Mouse (Mus musculus) monocyte, adult 2 months (primary cell): Measurements from ENCODE around the gene Vmn1r199.
"Not testable (repeated sequence)": the region's sequence is repeated elsewhere in the genome, so short reads cannot be mapped to it uniquely, and the experiment has no call there.

Experiments
- DNase-seq, 2 experiments: peaks; one replicate each; pipeline ENCODE4 v3.0.0; 2022; ENCODE audit warnings: low spot score in 2 of 2, low read depth in 1 of 2

The Vmn1r199 gene

GRCm38 (mm10) chr13:22379518-22379917 lies at the start of gene Vmn1r199:
Gene Vmn1r199 (plus strand): TSS chr13:22379818.
- DNase-seq: no peak

- DNase-seq: no peak
Observed at GRCm38 (mm10) chr13:22333269-22333668, 46.3 kb upstream of the Vmn1r199 start.

- DNase-seq: no peak
Observed at GRCm38 (mm10) chr13:22335565-22335964, 44.1 kb upstream of the Vmn1r199 start.

DNA sequence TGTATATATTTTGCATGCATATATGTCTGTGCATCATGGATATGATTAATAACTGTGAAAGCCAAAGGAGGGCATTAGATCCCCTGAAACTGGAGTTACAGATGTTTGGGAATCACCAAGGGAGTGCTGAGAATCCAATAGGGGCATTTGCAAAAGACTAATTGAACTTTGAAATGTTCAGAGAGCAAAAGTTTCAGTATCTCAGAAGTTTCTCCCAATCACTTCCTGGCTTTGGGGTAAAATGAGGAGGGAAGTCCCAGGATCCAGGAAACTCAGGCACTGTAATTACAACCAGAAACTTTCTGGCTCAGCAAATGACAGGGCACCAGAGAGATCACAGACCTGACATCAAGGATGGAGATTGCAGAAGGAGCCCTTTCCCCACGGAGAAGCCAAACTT lies 29.6 kb upstream of the Vmn1r199 start, which contains the start of gene Vmn1r198:
Gene Vmn1r198 (plus strand): TSS at position 301 of the 400 bp plus-strand sequence.
- DNase-seq: no peak

GRCm38 (mm10) chr13:22350813-22351212 lies 28.8 kb upstream of the Vmn1r199 start:
- no peak for DNase-seq

DNA sequence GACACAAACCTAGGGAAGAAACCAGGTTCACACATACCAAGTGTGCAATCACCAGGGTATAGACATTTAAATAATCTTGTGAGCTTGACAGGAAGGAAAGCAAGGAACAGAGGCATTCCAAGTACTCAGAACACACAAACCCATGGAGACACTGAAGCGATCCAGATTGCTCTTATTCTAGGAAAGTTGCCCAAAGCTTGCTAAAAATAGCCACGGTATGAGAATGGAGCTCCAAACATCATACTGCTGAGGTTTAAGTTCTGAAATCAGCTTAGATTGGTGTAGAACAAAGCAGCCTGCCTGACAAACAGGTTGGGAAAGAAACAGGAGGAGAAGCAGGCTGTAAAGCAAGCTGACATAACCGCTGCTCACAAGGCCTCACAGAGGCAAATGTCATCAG lies 1.5 kb downstream of the Vmn1r199 start:
- DNase-seq: not testable (repeated sequence)

DNA sequence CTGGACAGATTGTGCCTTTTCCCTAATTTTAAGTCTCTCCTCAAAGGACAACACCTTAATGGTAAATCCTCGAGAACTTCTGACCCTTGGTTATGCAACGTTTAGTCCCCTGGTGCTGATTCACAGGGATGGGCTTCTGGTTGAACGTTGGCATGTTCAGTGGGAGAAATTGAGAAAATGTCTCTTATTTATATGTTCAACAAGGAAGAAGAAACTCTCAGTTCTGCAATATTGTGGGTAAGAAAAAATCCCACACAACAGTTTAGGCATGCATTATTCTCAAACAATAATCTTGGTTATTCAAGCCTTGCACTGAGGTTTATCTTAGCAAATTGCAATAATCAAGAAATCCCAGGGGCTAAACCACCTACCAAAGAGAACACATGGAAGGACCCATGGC lies 3.8 kb downstream of the Vmn1r199 start:
- no peak for DNase-seq

- no peak for DNase-seq
Observed at GRCm38 (mm10) chr13:22387050-22387449, 7.4 kb downstream of the Vmn1r199 start.

DNA sequence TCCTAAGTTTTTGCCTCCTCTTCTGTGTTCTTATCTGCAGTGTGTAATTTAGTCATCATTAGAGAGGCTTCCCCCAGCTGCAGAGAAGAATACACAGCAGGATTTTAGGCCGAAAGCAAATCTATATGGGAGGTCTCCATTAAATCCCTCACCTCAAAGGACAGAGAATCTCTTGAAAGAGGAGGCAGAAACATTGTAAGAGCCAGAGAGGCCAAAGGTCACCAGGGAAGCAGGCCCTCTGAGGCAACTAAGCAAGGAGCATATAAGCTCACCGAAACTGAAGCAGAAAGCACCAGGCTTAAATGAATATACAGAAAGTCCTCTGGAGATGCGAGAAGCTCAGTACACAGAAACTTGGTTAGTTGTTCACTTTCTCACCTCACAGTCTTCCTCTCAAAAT lies 10.5 kb downstream of the Vmn1r199 start, which contains the start of gene Vmn1r200:
Gene Vmn1r200 (plus strand): TSS at position 301 of the 400 bp plus-strand sequence.
- DNase-seq: no peak

DNA sequence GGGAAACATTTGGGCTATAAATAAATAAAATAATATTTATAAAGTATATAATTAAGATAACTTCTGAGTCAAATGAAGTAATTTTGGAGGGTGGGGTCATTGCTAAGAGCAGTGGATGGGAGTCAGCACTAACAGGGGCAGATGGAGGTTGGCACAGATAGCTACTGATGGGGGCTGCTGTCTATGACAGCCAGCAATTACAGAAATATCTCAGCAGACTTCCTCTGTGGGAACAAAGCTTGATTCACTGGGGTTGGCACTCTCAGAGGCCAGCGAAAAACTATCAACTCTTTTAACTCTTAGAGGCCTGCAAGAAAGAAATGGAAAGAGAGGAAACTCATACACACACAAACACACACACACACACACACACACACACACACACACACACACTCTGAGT lies 23.4 kb downstream of the Vmn1r199 start:
- no peak for DNase-seq
